Mouse (Mus musculus) C2C12 (cell line): ENCODE measurements around the gene Pfkl.

Source experiments
- CTCF ChIP-seq: IDR thresholded peaks from one replicate; pipeline ENCODE4 v1.5.1; 2011; ENCODE audit not compliant: control insufficient read depth, insufficient read depth, insufficient read length
- MAX ChIP-seq: IDR thresholded peaks from one replicate; pipeline ENCODE4 v1.6.1; 2011; ENCODE audit warnings: mild to moderate bottlenecking, control low read depth
- MYOD1 ChIP-seq: IDR thresholded peaks from one replicate; pipeline ENCODE4 v1.6.1; 2011; ENCODE audit warnings: low read depth; ENCODE audit not compliant: control insufficient read depth, insufficient read length
- MYOG ChIP-seq: IDR thresholded peaks from one replicate; pipeline ENCODE4 v1.6.1; 2011; ENCODE audit not compliant: control insufficient read depth, insufficient read length; ENCODE audit errors: extremely low read depth

GRCm38 (mm10) chr10:78031987-78032386, 22.1 kb upstream of the Pfkl start:
- TF ChIP-seq MYOG (no peak), CTCF (no peak), MYOD1 (no peak), MAX (no peak)
